Mouse (Mus musculus): ENCODE data around the gene Ap4m1. TPM values are rescaled to one million over a fixed set of nuclear protein-coding genes. Genes with fewer than 3 reads are reported as not detected.
"Not testable (repeated sequence)": the region's sequence is repeated elsewhere in the genome, so short reads cannot be mapped to it uniquely, and the experiment has no call there.

Gene Ap4m1
- polyA plus RNA-seq, 1 experiment from 2014 or later, result 5.9 TPM

DNA sequence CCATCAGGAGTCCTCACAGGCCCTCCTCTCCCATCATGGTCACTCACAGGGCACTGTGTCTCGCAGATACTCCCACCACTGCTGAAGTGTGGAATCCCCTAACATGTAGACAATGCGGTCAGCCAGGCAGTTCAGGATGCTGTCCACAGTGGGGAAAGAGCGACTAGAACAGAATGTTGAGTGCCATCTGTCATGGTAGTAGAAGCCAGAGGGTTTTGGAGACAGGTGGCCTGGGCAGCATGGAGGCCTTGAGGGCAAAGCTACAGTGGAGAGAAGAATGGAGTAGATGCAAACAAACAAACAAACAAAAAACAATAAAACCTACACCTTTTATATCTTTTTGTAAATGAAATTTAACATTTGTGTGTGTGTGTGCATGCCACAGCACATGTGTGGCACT, 30.3 kb downstream of the Ap4m1 start:
- ATAC-seq (ENCODE audit: low read depth) (no peak), DNase-seq (no peak)
- H3K36me3 ChIP-seq, result no peaks in the 10 kb centered on the region
- H3K9me3 ChIP-seq (replicated peaks), result peaks cover 7% of the 10 kb centered on the region; the same call in 1 of the 2 replicates
- WGBS (ENCODE audit: insufficient replicate concordance), result 71% methylated on average over 3 of the region's 3 CpGs
- H3K4me2 ChIP-seq, result no peak overlapping the region
- no peak overlapping the region for H3K27ac ChIP-seq
- H3K4me1 ChIP-seq (replicated peaks), result no peaks in the 10 kb centered on the region
- H3K9ac ChIP-seq, result no peak overlapping the region
- no peaks in the 10 kb centered on the region for H3K27me3 ChIP-seq
- no peak overlapping the region for H3K4me3 ChIP-seq (replicated peaks)

- ATAC-seq (ENCODE audit: low read depth) (no peak), DNase-seq (no peak)
- Histone ChIP-seq H3K9ac (no peak overlapping the region), H3K9me3 (replicated peaks) (peaks cover 7% of the 10 kb centered on the region; the same call in 1 of the 2 replicates), H3K4me3 (replicated peaks) (no peak overlapping the region), H3K36me3 (no peaks in the 10 kb centered on the region), H3K27ac (no peak overlapping the region), H3K4me2 (no peak overlapping the region), H3K27me3 (no peaks in the 10 kb centered on the region), H3K4me1 (replicated peaks) (no peaks in the 10 kb centered on the region)
- 62% methylated on average over 1 of the region's 1 CpGs for WGBS (ENCODE audit: insufficient replicate concordance)
These were observed 35.5 kb downstream of the Ap4m1 start for GRCm38 (mm10) chr5:138207253-138207652.

DNA sequence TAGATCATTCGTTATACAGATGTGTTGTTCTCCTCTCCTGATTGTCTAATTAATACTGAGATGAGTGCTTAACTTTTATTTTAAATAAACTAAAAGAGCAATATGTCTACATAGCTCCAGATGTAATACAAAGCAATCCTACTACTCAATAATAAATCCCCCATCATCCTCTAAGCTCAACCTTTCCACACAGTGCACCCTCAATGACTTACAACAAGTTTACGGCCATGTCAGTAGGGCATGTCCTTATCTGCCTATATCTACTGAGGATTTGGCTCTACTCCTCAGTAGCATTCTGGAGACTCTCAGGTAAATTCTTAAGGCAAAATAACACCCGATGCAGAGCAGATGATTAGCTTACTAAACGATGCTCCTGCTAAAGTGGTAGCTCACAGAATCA, 36.1 kb downstream of the Ap4m1 start:
- Histone ChIP-seq H3K4me3 (replicated peaks) (no peak overlapping the region), H3K27me3 (no peaks in the 10 kb centered on the region), H3K4me2 (no peak overlapping the region), H3K27ac (no peak overlapping the region), H3K9ac (no peak overlapping the region), H3K9me3 (replicated peaks) (peaks cover 7% of the 10 kb centered on the region; the same call in 1 of the 2 replicates), H3K4me1 (replicated peaks) (no peaks in the 10 kb centered on the region), H3K36me3 (no peaks in the 10 kb centered on the region)
- ATAC-seq (ENCODE audit: low read depth), result no peak
- WGBS (ENCODE audit: insufficient replicate concordance), result 66% methylated on average over 4 of the region's 4 CpGs
- DNase-seq, result no peak

DNA sequence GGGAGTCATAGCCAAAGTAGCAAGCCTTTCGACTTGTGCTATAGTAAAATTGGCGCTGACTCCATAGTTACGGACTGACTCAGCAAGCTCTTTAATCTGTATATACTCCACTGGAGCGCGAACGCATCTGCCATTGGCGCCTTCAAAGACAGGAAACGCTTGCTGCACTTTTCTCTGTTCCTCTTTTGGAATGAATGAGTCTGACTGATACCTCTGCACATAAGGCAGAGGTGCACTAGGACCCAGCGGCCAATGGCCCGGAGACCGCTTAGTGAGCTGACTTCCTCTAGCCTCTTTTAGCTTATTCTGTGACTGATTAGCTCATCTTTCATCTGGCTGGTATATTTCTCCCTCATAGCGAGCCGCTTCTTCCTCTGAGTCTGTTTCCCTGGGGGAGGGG, 44.8 kb downstream of the Ap4m1 start:
- not testable (repeated sequence) for H3K36me3 ChIP-seq; H3K4me2 ChIP-seq; ATAC-seq (ENCODE audit: low read depth); H3K27me3 ChIP-seq; H3K27ac ChIP-seq; H3K4me1 ChIP-seq (replicated peaks); DNase-seq; H3K4me3 ChIP-seq (replicated peaks); H3K9ac ChIP-seq
- H3K9me3 ChIP-seq (replicated peaks), result peaks cover 22% of the 10 kb centered on the region
- WGBS (ENCODE audit: insufficient replicate concordance), result 87% methylated on average over 13 of the region's 13 CpGs

- Histone ChIP-seq H3K4me2 (no peak overlapping the region), H3K4me3 (replicated peaks) (no peak overlapping the region), H3K9me3 (replicated peaks) (peaks cover 22% of the 10 kb centered on the region), H3K27me3 (no peaks in the 10 kb centered on the region), H3K36me3 (no peaks in the 10 kb centered on the region), H3K27ac (no peak overlapping the region), H3K4me1 (replicated peaks) (no peaks in the 10 kb centered on the region), H3K9ac (no peak overlapping the region)
- DNase-seq (no peak), ATAC-seq (ENCODE audit: low read depth) (no peak)
- WGBS (ENCODE audit: insufficient replicate concordance), result 34% methylated on average over 2 of the region's 2 CpGs
These were observed 48.1 kb downstream of the Ap4m1 start for GRCm38 (mm10) chr5:138219864-138220263.

DNA sequence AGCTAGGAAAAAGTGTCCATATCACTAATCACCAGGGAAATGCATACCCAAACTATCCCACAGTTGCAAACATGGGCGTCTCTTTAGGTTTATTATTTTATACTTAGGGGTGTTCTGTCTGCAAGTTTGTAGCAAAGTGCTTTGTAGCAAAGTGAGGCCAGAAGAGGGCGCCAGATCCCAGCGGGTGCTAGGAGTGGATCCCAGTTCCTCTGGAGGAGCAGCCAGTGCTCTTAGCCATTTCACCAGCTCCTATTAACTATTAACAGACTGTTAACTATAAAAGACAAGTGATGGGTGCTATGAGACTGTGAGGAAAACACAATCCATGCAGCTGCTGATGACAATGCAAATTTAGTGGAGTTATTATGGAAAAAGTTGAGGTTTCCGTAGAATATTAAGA, 50.3 kb downstream of the Ap4m1 start:
- Histone ChIP-seq H3K9me3 (replicated peaks) (0 out of 2 replicates have a peak, but pooled peaks cover 4% of the 10 kb centered on the region), H3K4me3 (replicated peaks) (no peak overlapping the region)

DNA sequence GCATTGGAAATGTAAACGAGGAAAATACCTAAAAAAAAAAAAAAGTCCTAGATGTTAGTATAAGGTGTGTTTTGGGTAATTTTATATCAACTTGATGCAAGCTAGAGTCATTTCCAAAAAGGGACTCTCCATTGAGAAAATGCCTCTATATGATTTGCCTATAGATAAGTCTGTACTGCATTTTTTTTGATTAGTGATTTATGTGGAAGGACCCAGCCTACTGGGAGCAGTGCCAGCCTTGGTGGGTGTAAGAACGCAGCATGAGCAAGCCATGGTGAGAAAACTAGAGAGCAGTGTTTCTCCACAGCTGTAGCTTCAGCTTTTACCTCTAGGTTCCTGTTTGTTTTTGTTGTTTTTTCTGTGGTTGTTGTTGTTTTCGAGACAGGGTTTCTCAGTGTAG, 51.5 kb downstream of the Ap4m1 start:
- 46% methylated on average over 3 of the region's 3 CpGs for WGBS (ENCODE audit: insufficient replicate concordance)
- Histone ChIP-seq H3K36me3 (no peaks in the 10 kb centered on the region), H3K27ac (no peak overlapping the region), H3K9me3 (replicated peaks) (no peaks in the 10 kb centered on the region), H3K4me3 (replicated peaks) (no peak overlapping the region), H3K4me2 (no peak overlapping the region), H3K9ac (no peak overlapping the region), H3K27me3 (no peaks in the 10 kb centered on the region), H3K4me1 (replicated peaks) (no peaks in the 10 kb centered on the region)
- ATAC-seq (ENCODE audit: low read depth), result no peak
- DNase-seq, result no peak

More for the DNA sequence above, 50.3 kb downstream of the Ap4m1 start:
- WGBS (ENCODE audit: insufficient replicate concordance), result 21% methylated on average over 4 of the region's 4 CpGs
- ATAC-seq (ENCODE audit: low read depth), result 0 out of 2 replicates have a peak, but pooled peaks have one; percentile 36
- no peaks in the 10 kb centered on the region for H3K4me1 ChIP-seq (replicated peaks)
- H3K36me3 ChIP-seq, result no peaks in the 10 kb centered on the region
- no peak overlapping the region for H3K27ac ChIP-seq
- peak; percentile 51 for DNase-seq
- no peak overlapping the region for H3K9ac ChIP-seq
- no peak overlapping the region for H3K4me2 ChIP-seq
- H3K27me3 ChIP-seq, result no peaks in the 10 kb centered on the region

DNA sequence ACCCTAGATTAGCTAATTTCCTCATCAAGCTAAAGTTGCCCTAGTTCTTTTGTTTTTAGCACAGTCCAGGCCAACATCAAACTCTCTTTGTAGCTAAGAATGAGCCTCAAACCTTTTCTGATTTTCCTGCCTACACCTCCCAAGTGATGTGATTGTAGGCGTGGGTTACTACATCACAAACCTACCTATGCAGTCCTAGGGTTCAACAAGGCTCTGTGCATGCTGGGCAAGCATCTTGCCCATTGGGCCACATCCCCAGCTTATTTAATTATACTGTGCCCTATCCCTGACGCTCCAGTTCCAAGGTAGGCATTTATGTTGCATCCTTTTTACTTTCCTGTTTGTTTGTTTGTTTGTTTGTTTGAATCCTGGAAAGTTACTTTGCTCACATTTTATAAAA, 53.9 kb downstream of the Ap4m1 start, which contains the start of gene Nxpe5:
Nxpe5 (plus strand) TSS at position 199 of the 400 bp plus-strand sequence.
- Histone ChIP-seq H3K27me3 (no peaks in the 10 kb centered on the region), H3K36me3 (no peaks in the 10 kb centered on the region), H3K9ac (no peak within 1 kb of the TSS), H3K4me1 (replicated peaks) (no peaks in the 10 kb centered on the region), H3K9me3 (replicated peaks) (no peaks in the 10 kb centered on the region), H3K4me3 (replicated peaks) (no peak within 1 kb of the TSS), H3K4me2 (no peak within 1 kb of the TSS), H3K27ac (no peak within 1 kb of the TSS)
- 48% methylated on average over 2 of the region's 2 CpGs for WGBS (ENCODE audit: insufficient replicate concordance)
- ATAC-seq (ENCODE audit: low read depth) (no peak), DNase-seq (no peak)

DNA sequence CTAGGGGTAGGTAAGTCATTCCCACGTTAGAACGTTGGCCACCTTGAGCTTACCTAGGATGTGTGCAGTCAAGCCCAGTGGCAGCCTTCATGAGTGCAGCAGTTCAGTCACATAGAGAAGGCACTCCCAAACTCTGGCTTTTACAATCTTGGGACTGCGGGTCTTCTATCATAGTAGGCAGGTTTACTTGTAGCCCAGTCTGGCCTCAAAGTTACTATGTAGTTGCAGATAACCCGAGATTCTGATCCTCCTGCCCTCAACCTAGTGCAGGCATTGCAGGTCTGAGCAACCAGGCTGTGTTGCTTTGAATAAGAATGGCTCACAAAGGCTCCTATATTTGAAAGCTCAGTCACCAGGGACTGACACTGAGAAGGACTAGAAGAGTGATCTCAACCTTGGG, 54.7 kb downstream of the Ap4m1 start:
- ATAC-seq (ENCODE audit: low read depth) (no peak), DNase-seq (no peak)
- Histone ChIP-seq H3K9ac (no peak overlapping the region), H3K4me3 (replicated peaks) (no peak overlapping the region), H3K36me3 (no peaks in the 10 kb centered on the region), H3K9me3 (replicated peaks) (no peaks in the 10 kb centered on the region), H3K4me1 (replicated peaks) (no peaks in the 10 kb centered on the region), H3K27me3 (no peaks in the 10 kb centered on the region), H3K4me2 (no peak overlapping the region), H3K27ac (no peak overlapping the region)
- WGBS (ENCODE audit: insufficient replicate concordance), result 31% methylated on average over 4 of the region's 4 CpGs

DNA sequence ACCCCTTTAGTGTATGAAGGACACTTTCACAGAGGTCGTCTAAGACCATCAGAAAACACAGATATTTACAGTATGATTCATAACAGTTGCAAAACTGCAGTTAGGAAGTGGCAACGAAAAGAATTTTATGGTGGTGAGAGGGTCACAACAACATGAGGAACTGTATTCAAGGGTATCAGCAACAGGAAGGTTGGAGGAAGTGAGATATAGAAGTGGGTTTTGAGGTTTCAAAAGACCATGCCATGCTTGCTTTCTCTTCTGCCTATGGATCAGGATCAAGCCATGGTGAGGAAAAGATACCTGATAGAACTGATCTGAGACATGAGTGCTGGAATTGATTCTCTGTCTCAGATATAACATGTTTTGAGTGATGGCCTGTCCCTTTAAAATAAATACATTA, 55.6 kb downstream of the Ap4m1 start:
- H3K4me1 ChIP-seq (replicated peaks), result no peaks in the 10 kb centered on the region
- no peak overlapping the region for H3K9ac ChIP-seq
- no peak for ATAC-seq (ENCODE audit: low read depth)
- H3K9me3 ChIP-seq (replicated peaks), result no peaks in the 10 kb centered on the region
- H3K36me3 ChIP-seq, result no peaks in the 10 kb centered on the region
- no peak for DNase-seq
- H3K4me3 ChIP-seq (replicated peaks), result no peak overlapping the region
- 5% methylated on average over 2 of the region's 2 CpGs for WGBS (ENCODE audit: insufficient replicate concordance)
- H3K27me3 ChIP-seq, result no peaks in the 10 kb centered on the region
- H3K4me2 ChIP-seq, result no peak overlapping the region
- H3K27ac ChIP-seq, result no peak overlapping the region

DNA sequence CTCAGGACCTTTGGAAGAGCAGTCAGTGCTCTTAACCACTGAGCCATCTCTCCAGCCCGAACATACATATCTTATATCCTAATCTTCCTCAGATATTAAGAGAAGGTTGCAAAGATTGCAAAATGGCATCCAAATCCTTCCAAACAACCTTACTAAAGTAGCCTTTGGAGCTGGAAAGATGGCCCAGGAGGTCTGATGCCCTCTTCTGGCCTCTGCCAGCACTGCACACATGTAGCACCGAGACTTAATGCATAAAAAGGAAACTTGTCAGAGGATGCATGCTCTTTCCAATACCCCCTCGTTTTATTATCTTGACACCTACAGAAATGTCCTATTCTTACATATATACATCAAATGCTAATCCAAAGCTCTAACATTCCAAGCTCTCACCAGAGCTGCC, 56.2 kb downstream of the Ap4m1 start:
- H3K9me3 ChIP-seq (replicated peaks), result no peaks in the 10 kb centered on the region
- H3K4me3 ChIP-seq (replicated peaks), result no peak overlapping the region
- no peak overlapping the region for H3K9ac ChIP-seq
- no peaks in the 10 kb centered on the region for H3K27me3 ChIP-seq
- no peaks in the 10 kb centered on the region for H3K36me3 ChIP-seq
- 34% methylated on average over 3 of the region's 3 CpGs for WGBS (ENCODE audit: insufficient replicate concordance)
- DNase-seq (no peak), ATAC-seq (ENCODE audit: low read depth) (no peak)
- no peak overlapping the region for H3K4me2 ChIP-seq
- no peak overlapping the region for H3K27ac ChIP-seq
- H3K4me1 ChIP-seq (replicated peaks), result no peaks in the 10 kb centered on the region

DNA sequence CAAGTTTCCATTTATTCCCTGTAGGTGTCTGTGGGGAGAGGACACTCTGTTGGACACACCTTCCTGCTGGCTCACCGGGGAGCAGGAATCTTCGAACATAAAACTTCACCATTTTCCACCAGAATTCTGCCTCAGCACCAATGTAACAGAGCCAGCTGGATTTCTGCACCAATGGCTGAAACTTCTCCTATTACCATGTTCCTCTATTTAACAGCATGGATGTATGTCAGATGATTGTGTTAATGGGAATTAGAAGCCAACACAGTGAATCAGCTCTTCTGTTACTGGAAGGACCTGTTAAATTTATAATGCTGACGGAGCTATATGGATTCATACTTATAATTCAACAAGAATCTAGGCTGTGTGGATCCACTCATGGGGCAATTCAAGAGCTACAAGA, 57.7 kb downstream of the Ap4m1 start:
- no peak overlapping the region for H3K9ac ChIP-seq
- DNase-seq (no peak), ATAC-seq (ENCODE audit: low read depth) (no peak)
- H3K27me3 ChIP-seq, result no peaks in the 10 kb centered on the region
- H3K4me2 ChIP-seq, result no peak overlapping the region
- no peaks in the 10 kb centered on the region for H3K36me3 ChIP-seq
- H3K4me1 ChIP-seq (replicated peaks), result no peaks in the 10 kb centered on the region
- no peaks in the 10 kb centered on the region for H3K9me3 ChIP-seq (replicated peaks)
- H3K4me3 ChIP-seq (replicated peaks), result no peak overlapping the region
- no peak overlapping the region for H3K27ac ChIP-seq
- 78% methylated on average over 3 of the region's 3 CpGs for WGBS (ENCODE audit: insufficient replicate concordance)
